Mouse (Mus musculus) midbrain, embryonic 11.5 days (tissue): ENCODE measurements at regions not wholly inside any gene's neighbourhood (a gene's known extent, or its start where the extent isn't known, plus 50 kb on each side); places are given as distances from the start of the nearest gene placed in this dataset.

Experiments
- ATAC-seq: fragments of 200-750 bp; cut with Nextera tagmentation; 2 replicates; pipeline ENCODE4 v1.8.0; 2017; ENCODE audit warnings: moderate TSS enrichment, moderate library complexity; ENCODE audit not compliant: low FRiP score
- DNase-seq: peaks from one replicate; pipeline ENCODE4 v3.0.0; 2015; ENCODE audit warnings: low spot score; ENCODE audit errors: missing footprints
- H3K27ac ChIP-seq: fragments of 300-500 bp; sonication (generic); 2 replicates; pipeline ENCODE4 v1.5.1; 2014; ENCODE audit warnings: low read depth, low read length
- H3K27me3 ChIP-seq: fragments of 300-500 bp; sonication (generic); 2 replicates; pipeline ENCODE4 v1.6.1; 2014; ENCODE audit warnings: mild to moderate bottlenecking, low read length, moderate library complexity, mixed read lengths; ENCODE audit not compliant: control insufficient read depth, insufficient read depth
- H3K36me3 ChIP-seq: fragments of 300-500 bp; sonication (generic); 2 replicates; pipeline ENCODE4 v1.6.1; 2014; ENCODE audit warnings: mild to moderate bottlenecking, low read length, moderate library complexity, mixed read lengths; ENCODE audit not compliant: control insufficient read depth, insufficient read depth
- H3K4me1 ChIP-seq: fragments of 300-500 bp; sonication (generic); 2 replicates; pipeline ENCODE4 v1.6.1; 2014; ENCODE audit warnings: low read length; ENCODE audit not compliant: control insufficient read depth, insufficient read depth
- H3K4me2 ChIP-seq: fragments of 300-500 bp; sonication (generic); 2 replicates; pipeline ENCODE4 v1.6.1; 2014; ENCODE audit warnings: mild to moderate bottlenecking, moderate library complexity
- H3K4me3 ChIP-seq: fragments of 300-500 bp; sonication (generic); 2 replicates; pipeline ENCODE4 v1.5.1; 2014; ENCODE audit warnings: low read depth, low read length
- H3K9ac ChIP-seq: fragments of 300-500 bp; sonication (generic); 2 replicates; pipeline ENCODE4 v1.6.1; 2014; ENCODE audit warnings: low read length
- H3K9me3 ChIP-seq: fragments of 300-500 bp; sonication (generic); 2 replicates; pipeline ENCODE4 v1.6.1; 2016; ENCODE audit warnings: low read length; ENCODE audit not compliant: control insufficient read depth
- WGBS: fragments of 180-500 bp; shearing (Covaris S2); extraction: QIAGEN DNeasy Blood & Tissue Kit; methylation state at CpG from one replicate; pipeline ENCODE4 v1.1.7; 2014; 5-methylcytosine and 5-hydroxymethylcytosine counted together

DNA sequence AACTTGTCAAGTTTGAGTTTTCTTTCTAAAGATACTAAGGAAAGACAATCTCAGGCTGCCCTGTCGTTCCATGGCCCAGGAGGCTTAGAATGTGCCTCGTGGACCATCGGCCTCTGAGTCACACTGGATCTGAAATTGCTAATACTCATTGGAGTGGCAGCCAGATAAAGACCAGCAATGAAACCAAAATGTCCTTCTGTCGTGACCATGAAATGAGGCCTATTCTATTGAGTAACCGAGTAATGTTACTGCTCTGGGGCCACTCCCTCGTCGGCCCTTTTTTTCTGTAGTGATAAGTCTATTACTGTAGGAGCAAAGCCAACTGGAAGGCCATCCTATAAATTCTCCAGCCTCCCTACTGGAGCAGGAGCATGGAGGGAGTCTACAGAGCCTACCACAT, 363.9 kb upstream of the Maf start:
- Histone ChIP-seq H3K27ac (no peak overlapping the region), H3K9ac (no peak overlapping the region), H3K4me1 (no peaks in the 10 kb centered on the region), H3K4me3 (no peak overlapping the region), H3K4me2 (no peak overlapping the region), H3K36me3 (no peaks in the 10 kb centered on the region), H3K27me3 (no peaks in the 10 kb centered on the region), H3K9me3 (no peaks in the 10 kb centered on the region)
- ATAC-seq (no peak), DNase-seq (no peak)
- 90% methylated on average over 7 of the region's 7 CpGs for WGBS

- ATAC-seq: no peak
- DNase-seq: no peak
- no peaks in the 10 kb centered on the region for H3K9me3 ChIP-seq
- H3K4me2 ChIP-seq: no peak overlapping the region
- no peaks in the 10 kb centered on the region for H3K27me3 ChIP-seq
- H3K27ac ChIP-seq: no peak overlapping the region
- no peak overlapping the region for H3K4me3 ChIP-seq
- H3K4me1 ChIP-seq: no peaks in the 10 kb centered on the region
- H3K36me3 ChIP-seq: no peaks in the 10 kb centered on the region
- no peak overlapping the region for H3K9ac ChIP-seq
- 88% methylated on average over 3 of the region's 3 CpGs for WGBS
Measured at GRCm38 (mm10) chr8:116069538-116069937, 361.9 kb upstream of the Maf start.

GRCm38 (mm10) chr8:116067978-116068375, 360.4 kb upstream of the Maf start:
- 97% methylated on average over 5 of the region's 5 CpGs for whole genome bisulfite sequencing
- ATAC-seq (no peak), DNase-seq (no peak)
- Histone ChIP-seq H3K4me3 (no peak overlapping the region), H3K27me3 (no peaks in the 10 kb centered on the region), H3K36me3 (no peaks in the 10 kb centered on the region), H3K9me3 (no peaks in the 10 kb centered on the region), H3K4me2 (no peak overlapping the region), H3K27ac (no peak overlapping the region), H3K4me1 (no peaks in the 10 kb centered on the region), H3K9ac (no peak overlapping the region)

GRCm38 (mm10) chr8:116067182-116067977, 359.8 kb upstream of the Maf start:
- no peak overlapping the region for H3K4me2 ChIP-seq
- no peaks in the 10 kb centered on the region for H3K9me3 ChIP-seq
- H3K27me3 ChIP-seq: no peaks in the 10 kb centered on the region
- DNase-seq: no peak
- 90% methylated on average over 9 of the region's 9 CpGs for WGBS
- ATAC-seq: no peak
- no peak overlapping the region for H3K27ac ChIP-seq
- no peaks in the 10 kb centered on the region for H3K4me1 ChIP-seq
- H3K9ac ChIP-seq: no peak overlapping the region
- no peak overlapping the region for H3K4me3 ChIP-seq
- H3K36me3 ChIP-seq: no peaks in the 10 kb centered on the region

- WGBS: 95% methylated on average over 7 of the region's 7 CpGs
- DNase-seq: peak; percentile 54
Measured at GRCm38 (mm10) chr8:116065871-116066270, 358.3 kb upstream of the Maf start.

GRCm38 (mm10) chr8:116065327-116065726, 357.7 kb upstream of the Maf start:
- Histone ChIP-seq H3K4me1 (no peaks in the 10 kb centered on the region), H3K4me3 (no peak overlapping the region), H3K9me3 (no peaks in the 10 kb centered on the region), H3K36me3 (no peaks in the 10 kb centered on the region), H3K4me2 (no peak overlapping the region), H3K9ac (no peak overlapping the region), H3K27ac (no peak overlapping the region), H3K27me3 (no peaks in the 10 kb centered on the region)
- ATAC-seq (no peak), DNase-seq (peak; percentile 23)
- 92% methylated on average over 7 of the region's 7 CpGs for WGBS

More at GRCm38 (mm10) chr8:116065871-116066270, 358.3 kb upstream of the Maf start:
- H3K9ac ChIP-seq: no peak overlapping the region
- H3K4me3 ChIP-seq: no peak overlapping the region
- ATAC-seq: no peak
- H3K27ac ChIP-seq: no peak overlapping the region
- H3K4me1 ChIP-seq: no peaks in the 10 kb centered on the region
- no peak overlapping the region for H3K4me2 ChIP-seq
- H3K9me3 ChIP-seq: no peaks in the 10 kb centered on the region
- H3K36me3 ChIP-seq: no peaks in the 10 kb centered on the region
- no peaks in the 10 kb centered on the region for H3K27me3 ChIP-seq

DNA sequence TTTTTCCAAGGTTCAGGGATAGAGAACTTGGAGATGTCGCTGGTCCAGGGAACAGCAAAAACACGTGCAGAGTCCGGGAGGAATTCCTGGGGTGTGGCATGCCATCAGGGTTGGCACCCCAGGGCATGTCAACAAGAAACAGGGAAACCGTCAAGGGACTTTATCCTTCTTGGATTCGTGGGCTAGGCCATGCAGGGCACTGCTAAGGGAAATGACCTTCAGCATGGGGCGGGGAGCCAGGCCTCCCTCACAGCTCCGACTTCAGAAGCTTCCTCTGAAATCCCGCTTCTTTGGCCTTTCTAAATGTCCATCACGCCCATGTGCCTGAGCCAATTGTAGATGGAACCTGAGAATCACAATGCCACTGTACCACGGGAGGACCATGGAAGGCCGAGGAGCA, 357.0 kb upstream of the Maf start:
- H3K9ac ChIP-seq: no peak overlapping the region
- no peak overlapping the region for H3K4me2 ChIP-seq
- H3K4me1 ChIP-seq: no peaks in the 10 kb centered on the region
- H3K4me3 ChIP-seq: no peak overlapping the region
- no peaks in the 10 kb centered on the region for H3K27me3 ChIP-seq
- H3K36me3 ChIP-seq: no peaks in the 10 kb centered on the region
- DNase-seq: peak; percentile 77
- no peaks in the 10 kb centered on the region for H3K9me3 ChIP-seq
- 85% methylated on average over 11 of the region's 11 CpGs for WGBS
- ATAC-seq: no peak
- H3K27ac ChIP-seq: no peak overlapping the region

DNA sequence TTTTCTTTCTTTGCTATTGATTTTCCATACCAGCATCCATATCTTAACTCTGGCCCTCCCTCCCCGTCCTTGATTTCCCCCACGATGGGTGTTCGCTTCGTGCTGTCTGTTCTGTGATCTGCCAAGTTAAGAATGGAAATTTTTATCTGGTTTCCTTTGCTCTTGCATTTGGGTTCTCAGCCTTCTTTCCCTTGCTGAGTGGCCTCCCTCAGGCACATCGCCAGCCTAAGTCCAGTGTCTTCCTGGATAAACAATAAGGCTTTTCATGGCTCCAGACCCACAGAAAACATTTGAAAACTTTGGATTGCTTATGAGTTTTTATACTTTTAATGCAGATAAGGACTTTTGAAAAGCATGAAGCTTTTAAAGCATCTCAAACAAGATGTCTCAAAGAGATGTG, 355.9 kb upstream of the Maf start:
- Histone ChIP-seq H3K4me1 (no peaks in the 10 kb centered on the region), H3K4me3 (no peak overlapping the region), H3K27ac (no peak overlapping the region), H3K9ac (no peak overlapping the region), H3K9me3 (no peaks in the 10 kb centered on the region), H3K27me3 (no peaks in the 10 kb centered on the region), H3K36me3 (no peaks in the 10 kb centered on the region), H3K4me2 (no peak overlapping the region)
- no peak for DNase-seq
- no peak for ATAC-seq
- WGBS: 90% methylated on average over 5 of the region's 5 CpGs

- 14% methylated on average over 7 of the region's 7 CpGs for WGBS
- no peak overlapping the region for H3K4me2 ChIP-seq
- no peak overlapping the region for H3K9ac ChIP-seq
- DNase-seq (peak; percentile 94), ATAC-seq (peak; percentile 96)
- H3K36me3 ChIP-seq: no peaks in the 10 kb centered on the region
- H3K4me1 ChIP-seq: peaks cover 18% of the 10 kb centered on the region
- H3K4me3 ChIP-seq: no peak overlapping the region
- H3K27me3 ChIP-seq: peaks cover 25% of the 10 kb centered on the region
- no peaks in the 10 kb centered on the region for H3K9me3 ChIP-seq
- H3K27ac ChIP-seq: peak overlapping the region; percentile 20; the same call in 1 of the 2 replicates
Measured at GRCm38 (mm10) chr8:116053483-116053882, 345.9 kb upstream of the Maf start.
